Mouse (Mus musculus) spleen, adult 2 months (tissue): ENCODE measurements around the gene Tldc2.

ENCODE experiments used
- CTCF ChIP-seq: fragments of 200-500 bp; IDR thresholded peaks from 2 replicates; pipeline ENCODE4 v1.5.1; 2011; ENCODE audit warnings: mild to moderate bottlenecking, inconsistent platforms; ENCODE audit not compliant: insufficient read depth, insufficient read length, insufficient replicate concordance; ENCODE audit errors: extremely low read depth
- POLR2A ChIP-seq: fragments of 200-500 bp; IDR thresholded peaks from 2 replicates; pipeline ENCODE4 v1.6.1; 2011; ENCODE audit warnings: low read depth, low read length, inconsistent platforms

DNA sequence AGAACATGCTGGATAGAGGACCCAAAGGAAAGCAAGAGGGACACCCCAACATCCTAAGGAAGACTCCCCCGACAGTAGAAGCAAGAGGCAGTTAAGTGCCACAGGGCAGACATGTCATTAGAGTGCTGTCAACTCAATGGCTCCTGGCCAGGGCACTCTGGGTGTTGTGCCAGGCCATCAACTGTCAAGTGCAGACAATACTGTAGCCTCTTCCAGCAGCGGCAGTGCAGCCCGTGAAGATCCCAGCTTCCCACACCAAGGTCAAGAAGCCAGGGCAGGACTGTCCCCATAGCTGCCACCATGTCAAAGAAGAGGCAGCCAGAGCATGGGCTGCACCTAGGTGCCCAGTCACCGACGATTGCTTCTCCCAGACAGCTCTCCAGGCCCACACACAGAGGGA lies 9.7 kb upstream of the Tldc2 start:
- TF ChIP-seq CTCF, result no peak
- TF ChIP-seq POLR2A, result no peak
